Mouse (Mus musculus): ENCODE results near the gene Hdac11.

Gene Hdac11

DNA sequence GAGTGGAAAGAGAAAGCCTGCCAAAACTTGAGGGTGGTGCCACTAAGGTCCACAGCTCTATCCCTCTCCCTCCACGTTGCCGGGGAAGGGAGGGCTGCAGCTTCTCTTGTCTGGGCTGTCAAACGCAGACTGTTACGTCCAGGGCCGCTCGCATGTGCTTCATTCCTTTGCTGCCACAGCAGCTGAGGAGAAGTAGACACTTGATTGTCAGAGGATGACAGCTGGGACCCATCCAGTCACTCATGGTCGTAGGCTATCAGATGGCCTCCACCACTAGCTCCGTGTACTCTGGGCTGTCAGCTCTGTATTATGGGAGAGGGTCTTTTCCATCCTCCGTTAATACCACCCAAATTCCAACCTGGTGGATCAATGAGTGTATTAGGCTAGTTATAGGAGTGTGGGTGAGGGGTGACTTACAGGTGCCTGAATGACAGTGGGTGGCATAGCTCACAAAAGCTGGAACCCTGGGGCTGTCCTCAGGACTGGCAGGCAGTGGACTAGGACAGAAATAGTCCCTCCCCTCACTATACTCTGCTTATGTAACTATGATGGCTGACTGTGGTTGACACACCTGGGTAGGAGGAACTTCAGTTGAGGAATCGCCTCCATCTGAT, 19.0 kb upstream of the Hdac11 start:
- no peak for DNase-seq (ENCODE audit: low spot score in 2 of 2)

GRCm38 (mm10) chr6:91139846-91140245, 16.6 kb upstream of the Hdac11 start:
- DNase-seq (ENCODE audit: low spot score in 2 of 2) = peak; percentile 52 to 76

GRCm38 (mm10) chr6:91145056-91145455, 11.4 kb upstream of the Hdac11 start:
- DNase-seq (ENCODE audit: low spot score in 2 of 2) = no peak

DNA sequence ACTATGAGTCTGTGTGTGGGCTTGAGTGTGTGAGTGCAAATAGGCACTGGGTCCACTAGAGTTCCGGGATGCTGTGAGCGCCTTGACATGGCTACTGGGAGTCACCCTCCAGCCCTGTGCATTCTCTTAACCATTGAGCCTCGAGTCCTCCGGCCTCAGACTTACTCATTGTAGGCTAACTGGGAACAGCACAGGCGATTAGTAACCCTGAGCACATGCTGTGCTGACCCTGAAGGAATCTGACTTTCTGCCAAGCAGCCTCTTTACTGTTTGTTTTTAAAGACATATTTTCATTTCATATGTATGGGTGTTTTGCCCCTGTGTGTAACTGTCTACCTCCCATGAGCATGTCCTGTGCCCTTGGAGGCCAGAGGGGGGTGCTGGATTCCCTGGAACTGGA, 10.9 kb upstream of the Hdac11 start:
- no peak for DNase-seq (ENCODE audit: low spot score in 2 of 2)

- no peak for DNase-seq (ENCODE audit: low spot score in 2 of 2)
Measured at GRCm38 (mm10) chr6:91146443-91147151, 9.9 kb upstream of the Hdac11 start.

GRCm38 (mm10) chr6:91147152-91147770, 9.2 kb upstream of the Hdac11 start:
- no peak for DNase-seq (ENCODE audit: low spot score in 2 of 2)

- DNase-seq (ENCODE audit: low spot score in 2 of 2) = no peak
Measured at GRCm38 (mm10) chr6:91152892-91153548, 3.4 kb upstream of the Hdac11 start.

DNA sequence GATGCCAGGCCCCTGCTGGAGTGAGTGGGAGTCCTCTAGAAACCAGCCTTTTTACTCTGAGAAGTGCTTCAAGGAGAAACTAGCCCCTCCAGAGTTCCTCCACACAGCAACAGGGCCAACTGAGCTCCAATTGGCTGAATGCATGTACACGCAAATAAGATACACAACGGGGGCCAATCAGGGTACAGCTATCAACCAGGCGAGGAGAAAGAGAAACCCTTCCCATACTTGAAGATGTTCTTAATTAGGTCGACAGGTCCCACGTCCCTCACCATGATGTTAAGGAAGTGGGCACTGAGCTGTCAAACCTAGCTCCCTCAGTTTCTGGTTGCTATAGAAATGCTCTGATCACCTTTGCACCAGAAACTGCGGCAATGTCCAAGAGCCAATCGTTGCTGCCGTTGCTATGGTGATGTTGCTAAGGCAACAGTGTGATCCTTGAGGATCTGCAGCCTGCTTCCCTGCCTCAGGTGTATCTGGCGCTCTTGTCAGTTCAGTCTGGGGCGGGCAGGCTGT, 2.9 kb upstream of the Hdac11 start:
- DNase-seq (ENCODE audit: low spot score in 2 of 2) = no peak

GRCm38 (mm10) chr6:91154685-91155084, 1.8 kb upstream of the Hdac11 start:
- no peak for DNase-seq (ENCODE audit: low spot score in 2 of 2)

DNA sequence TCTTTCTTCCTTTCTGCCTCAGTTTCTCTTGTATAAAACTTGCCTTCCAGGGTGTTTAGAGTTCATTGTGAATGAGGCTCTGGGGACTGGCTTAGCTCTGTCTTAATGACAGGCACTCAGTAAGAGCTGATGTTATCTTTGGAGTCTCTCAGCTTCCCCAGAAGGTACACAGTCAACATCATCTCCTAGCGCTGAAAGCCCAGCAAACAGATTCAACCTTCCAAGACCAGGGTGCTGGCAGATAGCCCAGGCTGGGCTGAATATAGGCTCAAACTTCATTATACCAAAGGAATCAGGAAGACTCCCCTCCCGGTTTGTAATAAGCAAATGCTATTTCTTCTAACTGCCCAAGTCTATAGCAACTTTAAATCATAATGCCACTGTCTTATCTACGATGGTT, 1.2 kb upstream of the Hdac11 start:
- DNase-seq (ENCODE audit: low spot score in 2 of 2) = no peak

GRCm38 (mm10) chr6:91156062-91156461, 403 bp upstream of the Hdac11 start:
- no peak for DNase-seq (ENCODE audit: low spot score in 2 of 2)

DNA sequence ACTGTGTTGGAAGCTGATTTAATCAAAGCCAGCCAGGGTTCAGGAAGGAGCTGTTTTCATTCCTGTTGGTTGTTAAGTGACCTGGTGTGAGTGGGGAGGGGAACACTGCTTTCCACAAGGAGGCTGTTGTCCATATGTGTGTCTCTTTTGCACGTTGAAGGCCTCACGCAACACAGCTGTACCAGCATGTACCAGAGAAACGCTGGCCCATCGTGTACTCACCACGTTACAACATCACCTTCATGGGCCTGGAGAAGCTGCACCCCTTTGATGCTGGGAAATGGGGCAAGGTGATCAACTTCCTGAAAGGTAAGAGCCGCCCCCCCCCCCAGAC, 739 bp downstream of the Hdac11 start:
- DNase-seq (ENCODE audit: low spot score in 2 of 2) = no peak

DNA sequence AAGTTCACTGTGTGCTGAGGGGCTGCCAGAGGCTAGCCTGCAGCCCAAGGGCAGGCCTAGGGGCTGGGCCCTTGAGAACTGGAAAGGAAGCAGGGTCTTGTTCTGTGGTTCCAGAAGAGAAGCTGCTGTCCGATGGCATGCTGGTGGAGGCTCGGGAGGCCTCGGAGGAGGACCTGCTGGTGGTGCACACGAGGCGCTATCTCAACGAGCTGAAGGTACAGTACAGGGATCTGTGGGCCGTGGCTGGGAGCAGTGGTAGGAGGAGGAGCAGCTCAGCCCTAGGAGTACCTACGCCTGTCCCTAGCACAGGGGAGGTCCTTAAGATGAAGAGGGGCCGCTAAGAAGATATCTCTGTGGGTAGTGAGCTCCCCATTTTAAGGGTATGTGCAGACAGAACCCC, 2.6 kb downstream of the Hdac11 start:
- DNase-seq (ENCODE audit: low spot score in 2 of 2) = no peak

DNA sequence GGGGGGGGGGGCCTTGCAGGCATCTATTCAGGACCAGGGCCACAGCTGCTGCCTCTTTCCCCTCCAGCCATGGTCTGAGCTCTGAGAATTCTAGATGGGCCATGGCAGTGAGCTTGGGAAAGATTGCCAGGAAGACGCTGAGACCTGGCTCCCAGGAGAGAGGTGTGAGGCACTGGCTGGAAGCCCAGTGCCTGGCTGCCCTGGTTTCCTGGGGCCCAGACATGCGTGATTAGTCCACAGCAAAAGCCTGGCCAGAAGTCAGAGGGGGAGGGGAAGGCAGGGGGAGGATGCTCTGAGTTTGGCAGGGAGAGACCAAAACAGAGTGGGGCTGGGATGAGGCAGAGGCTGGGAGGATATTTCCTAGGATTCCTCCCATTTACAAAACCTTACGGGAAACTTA, 3.9 kb downstream of the Hdac11 start:
- DNase-seq (ENCODE audit: low spot score in 2 of 2) = no peak

- no peak for DNase-seq (ENCODE audit: low spot score in 2 of 2)
Measured at GRCm38 (mm10) chr6:91160976-91161375, 4.5 kb downstream of the Hdac11 start.

DNA sequence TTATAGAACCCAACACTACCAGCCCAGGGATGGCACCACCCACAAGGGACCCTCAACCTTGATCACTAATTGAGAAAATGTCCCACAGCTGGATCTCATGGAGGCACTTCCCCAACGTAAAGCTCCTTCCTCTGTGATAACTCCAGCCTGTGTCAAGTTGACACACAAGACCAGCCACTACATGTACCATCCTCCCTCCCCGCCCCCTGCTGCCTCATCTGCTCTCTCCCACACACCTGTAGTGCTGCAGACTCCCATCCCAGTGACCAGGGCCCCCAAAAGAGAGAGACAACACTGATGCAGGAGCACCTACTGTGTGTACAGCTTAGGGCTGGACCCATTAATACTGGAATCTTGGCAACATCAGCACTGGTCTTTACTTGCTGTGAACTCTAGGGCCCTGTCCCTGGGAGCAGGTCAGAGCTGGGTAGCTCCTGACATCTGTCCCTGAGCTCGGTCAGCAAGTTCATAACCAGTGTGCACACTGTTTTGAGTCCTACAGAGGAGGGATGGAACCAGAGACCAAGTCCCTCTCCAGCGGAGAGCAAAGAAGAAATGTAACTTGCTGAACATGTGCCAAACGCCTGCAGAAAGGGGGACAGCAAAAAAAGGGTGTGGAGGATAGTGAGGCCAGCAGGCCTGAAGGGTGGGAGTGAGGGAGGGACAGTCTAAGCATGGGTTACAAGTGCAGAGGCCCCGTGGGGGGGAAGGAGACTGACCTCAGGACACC, 5.2 kb downstream of the Hdac11 start:
- DNase-seq (ENCODE audit: low spot score in 2 of 2) = no peak

- DNase-seq (ENCODE audit: low spot score in 2 of 2) = no peak
Measured at GRCm38 (mm10) chr6:91162314-91162713, 5.8 kb downstream of the Hdac11 start.

DNA sequence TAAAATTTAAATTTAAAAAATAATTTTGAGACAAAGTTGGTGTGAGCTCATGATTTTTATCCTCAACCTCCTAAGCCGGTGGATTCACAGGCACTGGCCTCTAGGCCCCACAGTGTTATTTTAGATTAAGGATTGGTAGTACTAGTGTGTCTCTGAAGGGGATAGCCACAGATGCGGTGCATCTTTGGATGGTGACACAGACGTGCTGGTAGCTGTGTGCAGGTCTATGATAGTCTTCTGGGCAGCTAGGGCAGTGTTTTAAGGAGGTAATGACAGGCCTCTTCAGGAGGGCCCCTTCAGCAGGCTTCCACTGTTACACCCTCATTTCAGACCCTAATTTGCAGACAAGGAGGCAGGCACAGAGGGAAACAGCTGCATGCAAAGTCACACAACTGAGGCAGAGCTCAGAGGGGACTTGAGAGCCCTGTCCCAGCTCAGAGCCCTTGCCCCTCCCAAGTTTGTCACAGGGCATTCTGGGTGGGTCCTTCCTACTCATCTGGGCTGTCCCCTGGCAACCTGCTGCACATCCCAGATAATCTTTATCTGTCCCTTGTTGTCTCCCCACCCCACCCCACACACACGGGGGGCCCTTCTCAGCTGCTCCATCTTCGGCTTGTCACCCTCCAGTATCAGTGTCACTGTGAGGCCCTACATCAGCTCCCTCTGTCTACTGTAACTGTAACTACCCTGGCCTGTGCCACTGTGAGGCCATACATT, 6.9 kb downstream of the Hdac11 start:
- no peak for DNase-seq (ENCODE audit: low spot score in 2 of 2)

DNA sequence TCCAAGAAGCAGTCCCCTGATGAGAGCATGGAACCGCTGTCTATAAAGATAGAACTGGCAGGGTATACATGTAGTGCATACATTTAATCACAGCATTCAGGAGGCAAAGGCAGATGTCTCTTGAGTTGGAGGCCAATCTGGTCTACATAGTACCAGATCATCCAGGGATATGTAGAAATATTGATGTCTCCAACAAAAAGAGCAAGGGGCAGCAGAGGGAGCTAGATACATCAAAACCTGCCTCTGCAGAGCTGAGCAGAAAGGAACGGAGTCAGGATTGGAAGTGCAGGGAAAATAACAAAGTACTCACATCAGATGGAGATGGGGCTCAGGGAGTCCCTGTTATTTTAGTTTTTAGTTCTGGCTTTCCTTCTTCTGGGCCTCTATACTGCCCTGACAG, 8.1 kb downstream of the Hdac11 start:
- no peak for DNase-seq (ENCODE audit: low spot score in 2 of 2)

- peak; percentile 46 to 74 for DNase-seq (ENCODE audit: low spot score in 2 of 2)
Measured at GRCm38 (mm10) chr6:91165210-91165609, 8.7 kb downstream of the Hdac11 start.

GRCm38 (mm10) chr6:91167828-91168227, 11.4 kb downstream of the Hdac11 start:
- no peak for DNase-seq (ENCODE audit: low spot score in 2 of 2)

All from urinary bladder, postnatal 4 days (tissue).